Mouse (Mus musculus): ENCODE results near the gene Dcaf10.

Gene Dcaf10

GRCm38 (mm10) chr4:45392099-45392498, 50.2 kb downstream of the Dcaf10 start:
- TF ChIP-seq GATA4 (IDR thresholded peaks at IDR 0.05; ENCODE audit: insufficient replicate concordance, low read length): no peak

GRCm38 (mm10) chr4:45392572-45392971, 50.7 kb downstream of the Dcaf10 start:
- no peak for TF ChIP-seq GATA4 (IDR thresholded peaks at IDR 0.05; ENCODE audit: insufficient replicate concordance, low read length)

- TF ChIP-seq GATA4 (IDR thresholded peaks at IDR 0.05; ENCODE audit: insufficient replicate concordance, low read length): no peak
Measured at GRCm38 (mm10) chr4:45392994-45393393, 51.1 kb downstream of the Dcaf10 start.

- TF ChIP-seq GATA4 (IDR thresholded peaks at IDR 0.05; ENCODE audit: insufficient replicate concordance, low read length): no peak
Measured at GRCm38 (mm10) chr4:45393658-45394057, 51.8 kb downstream of the Dcaf10 start.

GRCm38 (mm10) chr4:45399421-45400210, 57.7 kb downstream of the Dcaf10 start:
- TF ChIP-seq GATA4 (IDR thresholded peaks at IDR 0.05; ENCODE audit: insufficient replicate concordance, low read length): no peak

GRCm38 (mm10) chr4:45402281-45402680, 60.4 kb downstream of the Dcaf10 start:
- no peak for TF ChIP-seq GATA4 (IDR thresholded peaks at IDR 0.05; ENCODE audit: insufficient replicate concordance, low read length)

GRCm38 (mm10) chr4:45402878-45403498, 61.1 kb downstream of the Dcaf10 start:
- no peak for TF ChIP-seq GATA4 (IDR thresholded peaks at IDR 0.05; ENCODE audit: insufficient replicate concordance, low read length)

GRCm38 (mm10) chr4:45403499-45403878, 61.6 kb downstream of the Dcaf10 start:
- no peak for TF ChIP-seq GATA4 (IDR thresholded peaks at IDR 0.05; ENCODE audit: insufficient replicate concordance, low read length)

GRCm38 (mm10) chr4:45404086-45404485, 62.2 kb downstream of the Dcaf10 start:
- TF ChIP-seq GATA4 (IDR thresholded peaks at IDR 0.05; ENCODE audit: insufficient replicate concordance, low read length): no peak

- TF ChIP-seq GATA4 (IDR thresholded peaks at IDR 0.05; ENCODE audit: insufficient replicate concordance, low read length): no peak
Measured at GRCm38 (mm10) chr4:45405315-45405714, 63.4 kb downstream of the Dcaf10 start.

- TF ChIP-seq GATA4 (IDR thresholded peaks at IDR 0.05; ENCODE audit: insufficient replicate concordance, low read length): no peak
Measured at GRCm38 (mm10) chr4:45406397-45406796, 64.5 kb downstream of the Dcaf10 start.

GRCm38 (mm10) chr4:45407001-45407702, 65.3 kb downstream of the Dcaf10 start:
- no peak for TF ChIP-seq GATA4 (IDR thresholded peaks at IDR 0.05; ENCODE audit: insufficient replicate concordance, low read length)

GRCm38 (mm10) chr4:45407703-45408334, 65.9 kb downstream of the Dcaf10 start:
- no peak for TF ChIP-seq GATA4 (IDR thresholded peaks at IDR 0.05; ENCODE audit: insufficient replicate concordance, low read length)

GRCm38 (mm10) chr4:45408427-45409132, 66.7 kb downstream of the Dcaf10 start, which contains the start of gene Slc25a51:
Slc25a51 (minus strand) TSS chr4:45408766.
- TF ChIP-seq GATA4 (IDR thresholded peaks at IDR 0.05; ENCODE audit: insufficient replicate concordance, low read length): no peak; the same call in 1 of the 2 replicates

- TF ChIP-seq GATA4 (IDR thresholded peaks at IDR 0.05; ENCODE audit: insufficient replicate concordance, low read length): no peak
Measured at GRCm38 (mm10) chr4:45409270-45409669, 67.4 kb downstream of the Dcaf10 start.

Measured in liver, adult (tissue).